Mouse (Mus musculus) large intestine, adult 2 months (tissue): ENCODE measurements around the gene Pbx1. TPM values are rescaled to one million over a fixed set of nuclear protein-coding genes. Genes with fewer than 3 reads are reported as not detected.

ENCODE experiments used
- DNase-seq: peaks from one replicate; pipeline ENCODE4 v3.0.0-alpha.2; 2012; ENCODE audit warnings: low read depth, low spot score
- WGBS: fragments of 180-500 bp; shearing (Covaris S2); methylation state at CpG from one replicate; pipeline ENCODE4 v1.1.7; 2018; 5-methylcytosine and 5-hydroxymethylcytosine counted together
- polyA plus RNA-seq: library from polyadenylated mRNA; depleted of rRNA; stranded (reverse); fragments of >200 nt; gene quantifications from 2 replicates; pipeline ENCODE4 v1.2.3, GENCODE M21; 2012

The Pbx1 gene
- polyA plus RNA-seq, 1 experiment: 11.1 TPM

- WGBS: 23% methylated on average over 4 of the region's 4 CpGs
- no peak for DNase-seq
Measured at GRCm38 (mm10) chr1:168427596-168427995, 4.5 kb downstream of the Pbx1 start.

GRCm38 (mm10) chr1:168426900-168427299 lies 5.2 kb downstream of the Pbx1 start:
- WGBS: 32% methylated on average over 9 of the region's 9 CpGs
- DNase-seq: no peak

GRCm38 (mm10) chr1:168426281-168426680 lies 5.8 kb downstream of the Pbx1 start:
- no peak for DNase-seq
- WGBS: 29% methylated on average over 7 of the region's 7 CpGs

GRCm38 (mm10) chr1:168425017-168425705 lies 6.9 kb downstream of the Pbx1 start:
- 44% methylated on average over 5 of the region's 5 CpGs for WGBS
- no peak for DNase-seq

GRCm38 (mm10) chr1:168423389-168423930 lies 8.6 kb downstream of the Pbx1 start:
- no peak for DNase-seq
- 84% methylated on average over 11 of the region's 11 CpGs for WGBS

- DNase-seq: no peak
- WGBS: 89% methylated on average over 9 of the region's 9 CpGs
Measured at GRCm38 (mm10) chr1:168418903-168419302, 13.2 kb downstream of the Pbx1 start.

GRCm38 (mm10) chr1:168417626-168418025 lies 14.4 kb downstream of the Pbx1 start:
- no peak for DNase-seq
- 84% methylated on average over 6 of the region's 6 CpGs for WGBS

- WGBS: 74% methylated on average over 11 of the region's 11 CpGs
- no peak for DNase-seq
Measured at GRCm38 (mm10) chr1:168416729-168417437, 15.2 kb downstream of the Pbx1 start.

- 32% methylated on average over 10 of the region's 10 CpGs for WGBS
- DNase-seq: no peak
Measured at GRCm38 (mm10) chr1:168410611-168411010, 21.5 kb downstream of the Pbx1 start.

GRCm38 (mm10) chr1:168410054-168410453 lies 22.0 kb downstream of the Pbx1 start:
- WGBS: 48% methylated on average over 1 of the region's 1 CpGs
- DNase-seq: no peak

- DNase-seq: no peak
- whole genome bisulfite sequencing: 88% methylated on average over 10 of the region's 10 CpGs
Measured at GRCm38 (mm10) chr1:168408757-168409156, 23.3 kb downstream of the Pbx1 start.

- no peak for DNase-seq
- 83% methylated on average over 7 of the region's 7 CpGs for WGBS
Measured at GRCm38 (mm10) chr1:168407958-168408357, 24.1 kb downstream of the Pbx1 start.

GRCm38 (mm10) chr1:168406291-168406675 lies 25.8 kb downstream of the Pbx1 start:
- WGBS: 80% methylated on average over 8 of the region's 8 CpGs

GRCm38 (mm10) chr1:168405645-168406290 lies 26.3 kb downstream of the Pbx1 start:
- 68% methylated on average over 12 of the region's 12 CpGs for WGBS

More at GRCm38 (mm10) chr1:168406291-168406675, 25.8 kb downstream of the Pbx1 start:
- no peak for DNase-seq

GRCm38 (mm10) chr1:168403529-168403928 lies 28.5 kb downstream of the Pbx1 start:
- WGBS: 75% methylated on average over 2 of the region's 2 CpGs
- DNase-seq: no peak

More at GRCm38 (mm10) chr1:168405645-168406290, 26.3 kb downstream of the Pbx1 start:
- DNase-seq: no peak

- no peak for DNase-seq
- 76% methylated on average over 7 of the region's 7 CpGs for WGBS
Measured at GRCm38 (mm10) chr1:168402683-168403082, 29.4 kb downstream of the Pbx1 start.

GRCm38 (mm10) chr1:168395523-168396159 lies 36.4 kb downstream of the Pbx1 start:
- WGBS: 90% methylated on average over 3 of the region's 3 CpGs
- DNase-seq: no peak

GRCm38 (mm10) chr1:168394535-168394934 lies 37.5 kb downstream of the Pbx1 start:
- DNase-seq: no peak
- WGBS: 80% methylated on average over 6 of the region's 6 CpGs

- WGBS: 68% methylated on average over 4 of the region's 4 CpGs
- DNase-seq: no peak
Measured at GRCm38 (mm10) chr1:168393456-168393855, 38.6 kb downstream of the Pbx1 start.

- DNase-seq: no peak
Measured at GRCm38 (mm10) chr1:168392500-168392853, 39.6 kb downstream of the Pbx1 start.

More at GRCm38 (mm10) chr1:168392500-168392853, 39.6 kb downstream of the Pbx1 start:
- 85% methylated on average over 5 of the region's 5 CpGs for WGBS
